Comparison of ENCODE assay signal across 9 mouse cellular contexts in genomic region chr10:24395999-24396784, GRCm38 (mm10).
DNase-seq lines count a peak whose midpoint lies in the region; ATAC-seq lines count a peak whose summit lies in the region.
"Had no signal": no experiment of that assay in that cellular context is flagged by ENCODE, and none has a peak within 500 bp of the region (broad histone marks: within the 10 kb centered on the region; RNA-seq: fewer than 3 reads in every experiment).

No protein-coding gene starts in this region.

- H3K9me3 ChIP-seq in heart, embryonic 12.5 days (replicated peaks) = no peaks in the 10 kb centered on the region
- H3K9me3 ChIP-seq in hindbrain, embryonic 14.5 days (ENCODE audit: control insufficient read depth, low read length) = no peaks in the 10 kb centered on the region

- H3K27me3 ChIP-seq in heart, embryonic 12.5 days (replicated peaks) = no peaks in the 10 kb centered on the region
- no peaks in the 10 kb centered on the region for H3K27me3 ChIP-seq in hindbrain, embryonic 14.5 days (ENCODE audit: control insufficient read depth, insufficient read depth, low read length)

- no peaks in the 10 kb centered on the region for H3K36me3 ChIP-seq in heart, embryonic 12.5 days
- no peaks in the 10 kb centered on the region for H3K36me3 ChIP-seq in hindbrain, embryonic 14.5 days (replicated peaks; ENCODE audit: control insufficient read depth, insufficient read depth)

- H3K4me2 ChIP-seq in heart, embryonic 12.5 days = no peak overlapping the region
- H3K4me2 ChIP-seq in hindbrain, embryonic 14.5 days (replicated peaks) = no peak overlapping the region

- no peak overlapping the region for H3K27ac ChIP-seq in heart, embryonic 12.5 days (ENCODE audit: poor library complexity, severe bottlenecking)
- H3K27ac ChIP-seq in hindbrain, embryonic 14.5 days = no peak overlapping the region

- 72% methylated on average over 13 of the region's 13 CpGs for WGBS in heart, embryonic 12.5 days
- 74% methylated on average over 13 of the region's 13 CpGs for WGBS in hindbrain, embryonic 14.5 days

- DNase-seq in heart, adult 9 months (ENCODE audit: low spot score in 2 of 2) = peak; percentile 46 to 63
- DNase-seq in urinary bladder, postnatal 25 days (ENCODE audit: low spot score) = peak; percentile 24
- DNase-seq in urinary bladder, adult 18-20 months (ENCODE audit: low spot score in 2 of 2) = no peak
- peak; percentile 19 for DNase-seq in kidney, postnatal 14 days
- DNase-seq in adrenal gland, postnatal 10 days = no peak
- no peak for DNase-seq in hindbrain, embryonic 14.5 days (ENCODE audit: low spot score)
- no peak for DNase-seq in liver
- DNase-seq: adrenal gland, adult 2 months had no signal

- H3K9ac ChIP-seq in heart, embryonic 12.5 days = no peak overlapping the region
- H3K9ac ChIP-seq in hindbrain, embryonic 14.5 days = no peak overlapping the region

- H3K4me1 ChIP-seq in heart, embryonic 12.5 days (replicated peaks) = 0 out of 2 replicates have a peak, but pooled peaks cover under 1% of the 10 kb centered on the region
- no peaks in the 10 kb centered on the region for H3K4me1 ChIP-seq in hindbrain, embryonic 14.5 days (replicated peaks; ENCODE audit: control insufficient read depth, insufficient read depth, low read length)

- ATAC-seq in heart, embryonic 12.5 days (ENCODE audit: insufficient number of reproducible peaks, low FRiP score) = no peak
- no peak for ATAC-seq in hindbrain, embryonic 14.5 days (ENCODE audit: low FRiP score)

- H3K4me3 ChIP-seq in heart, embryonic 12.5 days = no peak overlapping the region
- no peak overlapping the region for H3K4me3 ChIP-seq in hindbrain, embryonic 14.5 days (replicated peaks; ENCODE audit: low read length)

Comparison
In these comparisons a context has a peak if more than half of its experiments do, and no peak if none do; other contexts are left out.
1. DNase-seq: peak in heart, adult 9 months (2 of 2), urinary bladder, postnatal 25 days (single experiment) and kidney, postnatal 14 days (single experiment); none in urinary bladder, adult 18-20 months (0 of 2), adrenal gland, postnatal 10 days (single experiment), hindbrain, embryonic 14.5 days (single experiment) and liver (single experiment).